Mouse (Mus musculus): ENCODE measurements at regions not wholly inside any gene's neighbourhood (a gene's known extent, or its start where the extent isn't known, plus 50 kb on each side); places are given as distances from the start of the nearest gene placed in this dataset.

- no peak for DNase-seq (ENCODE audit: low read depth, low spot score)
These were observed 348.5 kb upstream of the Npvf start for GRCm38 (mm10) chr6:51002713-51003112.

DNA sequence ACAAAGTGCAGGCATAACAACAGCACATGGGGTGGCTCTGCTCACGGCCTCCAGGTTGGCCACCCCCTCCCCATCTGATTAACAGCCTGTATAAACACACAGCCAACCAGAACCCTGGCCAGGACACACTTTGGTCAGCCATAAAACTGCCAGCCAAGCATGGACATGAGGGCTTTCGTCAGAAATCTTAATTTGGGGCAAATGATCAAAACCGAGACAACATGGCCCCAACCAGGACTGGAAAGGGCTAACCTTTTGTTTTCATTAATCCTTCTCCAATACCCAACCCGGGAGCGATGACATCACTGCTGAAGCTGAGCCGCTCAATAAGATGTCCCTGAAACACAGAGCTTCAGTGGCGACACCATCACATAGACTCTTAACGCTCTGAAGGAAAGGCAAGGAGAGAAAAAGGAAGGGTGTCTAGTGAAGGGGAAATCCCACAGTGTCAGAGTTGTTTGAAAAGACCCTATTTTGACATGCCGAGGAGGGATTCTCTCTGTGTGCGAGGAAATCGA is 351.9 kb upstream of the Npvf start:
- DNase-seq (ENCODE audit: low read depth, low spot score) = no peak

DNA sequence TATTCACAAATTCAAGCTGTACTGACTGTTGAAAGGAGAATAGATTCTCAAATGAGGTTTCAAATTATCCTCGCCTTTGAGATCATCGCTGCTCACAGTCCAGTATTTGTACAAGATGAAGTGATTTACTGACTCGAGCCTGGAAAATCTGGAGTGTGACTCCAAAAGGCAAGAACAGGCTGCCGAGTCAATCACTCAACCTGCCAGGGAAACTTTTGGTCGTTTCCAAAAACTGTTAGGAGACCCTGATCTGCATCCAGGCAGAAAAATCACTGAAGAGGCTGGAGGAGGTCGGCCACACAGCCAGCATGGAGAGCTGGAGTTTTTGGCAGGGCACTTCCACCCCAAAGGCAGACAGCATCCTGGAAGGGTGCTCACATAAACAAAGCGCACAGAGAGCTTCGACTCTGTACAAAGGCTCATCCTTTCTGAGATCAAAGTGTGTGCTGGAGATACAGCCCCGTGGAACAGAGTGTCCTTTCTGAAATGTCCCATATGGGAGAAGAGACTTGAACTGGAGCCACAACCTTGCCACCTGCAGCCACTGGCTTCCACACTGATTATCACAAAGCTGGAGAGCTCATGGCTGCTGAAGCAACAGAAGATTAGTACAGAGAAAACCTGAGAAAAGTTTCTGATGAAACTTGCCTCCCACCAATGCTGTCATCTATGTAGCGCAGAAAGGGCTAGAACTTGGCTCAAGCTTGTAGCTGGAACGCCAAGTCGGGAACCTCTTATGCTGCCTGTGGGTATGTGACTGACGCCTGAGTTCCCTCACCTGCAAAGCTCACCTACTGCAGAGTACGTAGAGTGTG is 355.5 kb upstream of the Npvf start:
- no peak for DNase-seq (ENCODE audit: low read depth, low spot score)

DNA sequence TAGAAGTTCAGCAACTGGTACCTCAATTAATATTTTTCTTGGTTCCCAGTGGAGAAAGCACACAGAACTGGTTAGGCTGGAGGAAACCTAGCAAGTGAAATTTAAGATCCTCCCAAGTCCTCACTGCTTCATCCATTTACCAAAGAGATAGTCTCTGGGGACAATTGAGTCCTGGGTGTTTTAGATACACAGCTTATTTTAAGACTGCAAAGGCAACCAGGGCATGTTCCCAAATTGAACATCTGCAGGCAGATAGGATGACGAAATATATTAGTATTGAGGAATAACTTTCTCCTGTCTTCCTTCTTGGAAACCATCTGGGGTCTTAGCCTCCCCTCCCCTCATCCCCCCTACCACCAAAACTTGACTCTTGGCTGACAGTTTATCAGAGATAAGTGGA is 356.3 kb upstream of the Npvf start:
- no peak for DNase-seq (ENCODE audit: low read depth, low spot score)

DNA sequence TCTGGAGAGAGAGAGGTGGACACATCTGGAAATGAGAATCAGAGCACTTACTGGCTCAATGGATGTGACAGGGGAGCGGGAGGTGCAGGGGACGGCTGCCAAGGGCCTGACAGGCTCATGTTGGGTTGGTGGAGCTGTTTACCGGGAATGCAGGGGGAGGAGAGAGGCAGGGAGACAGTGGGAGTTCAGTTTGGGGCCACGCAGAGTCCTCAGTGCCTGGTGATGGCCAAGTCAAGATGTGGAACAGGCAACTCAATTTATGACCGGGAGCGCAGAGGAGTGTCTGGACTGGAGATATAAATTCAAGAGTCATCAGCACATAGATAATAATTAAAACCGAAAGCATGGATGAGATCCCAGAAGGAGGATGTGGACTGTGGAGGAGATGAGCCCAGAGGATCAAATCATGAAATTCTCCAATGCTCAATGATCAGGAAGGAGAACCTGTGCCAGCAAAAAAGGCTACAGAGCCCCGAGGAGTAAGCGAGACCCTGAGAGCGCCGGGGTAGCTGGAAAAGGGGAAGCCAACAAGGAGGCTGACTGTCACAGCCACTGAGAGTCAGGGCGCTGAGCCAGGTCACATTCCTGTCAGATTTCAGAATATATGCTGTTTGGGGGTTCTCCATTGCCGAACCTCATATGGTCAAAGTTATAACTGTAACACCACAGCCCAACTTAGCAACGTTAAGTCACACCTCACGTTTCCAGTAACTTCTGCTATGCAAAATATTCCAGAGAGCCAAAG is 358.0 kb upstream of the Npvf start:
- DNase-seq (ENCODE audit: low read depth, low spot score) = no peak

GRCm38 (mm10) chr6:51015735-51016134 is 361.5 kb upstream of the Npvf start:
- no peak for DNase-seq (ENCODE audit: low read depth, low spot score)

- no peak for DNase-seq (ENCODE audit: low read depth, low spot score)
These were observed 362.3 kb upstream of the Npvf start for GRCm38 (mm10) chr6:51016441-51017070.

DNA sequence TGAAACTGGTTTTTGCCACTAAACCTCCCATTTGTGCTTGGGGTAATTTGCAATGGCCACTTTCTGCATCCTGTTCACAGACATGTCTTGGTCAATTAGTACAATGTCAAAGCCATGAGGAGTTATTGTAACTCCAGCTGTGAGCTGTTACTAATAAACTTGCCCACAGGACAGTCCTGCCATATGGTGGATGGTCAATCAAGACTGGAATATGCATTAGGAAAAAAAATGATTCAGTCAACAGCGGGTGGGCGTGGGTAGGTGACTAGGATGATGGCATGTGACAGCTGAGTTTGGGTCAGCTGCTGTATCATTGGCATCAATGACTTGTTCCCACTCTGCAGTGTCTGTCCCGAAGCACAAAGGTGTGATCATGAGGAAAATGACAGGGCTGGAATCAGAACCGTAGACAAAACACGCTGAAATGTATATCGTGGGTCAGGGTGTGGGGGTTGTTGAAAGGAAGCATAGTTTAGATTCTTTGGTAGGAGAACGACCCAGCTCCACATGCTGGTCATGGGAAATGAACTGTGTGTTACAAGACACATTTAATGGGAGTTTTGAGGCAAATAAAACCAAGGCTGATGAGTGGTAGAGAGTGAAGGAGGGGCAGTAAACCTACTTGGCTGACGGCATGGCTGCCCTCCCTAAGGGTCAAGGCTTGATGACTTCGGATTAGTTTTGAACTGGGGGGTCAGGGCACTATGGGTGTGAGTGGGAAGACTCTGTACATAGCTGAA is 363.2 kb upstream of the Npvf start:
- no peak for DNase-seq (ENCODE audit: low read depth, low spot score)

DNA sequence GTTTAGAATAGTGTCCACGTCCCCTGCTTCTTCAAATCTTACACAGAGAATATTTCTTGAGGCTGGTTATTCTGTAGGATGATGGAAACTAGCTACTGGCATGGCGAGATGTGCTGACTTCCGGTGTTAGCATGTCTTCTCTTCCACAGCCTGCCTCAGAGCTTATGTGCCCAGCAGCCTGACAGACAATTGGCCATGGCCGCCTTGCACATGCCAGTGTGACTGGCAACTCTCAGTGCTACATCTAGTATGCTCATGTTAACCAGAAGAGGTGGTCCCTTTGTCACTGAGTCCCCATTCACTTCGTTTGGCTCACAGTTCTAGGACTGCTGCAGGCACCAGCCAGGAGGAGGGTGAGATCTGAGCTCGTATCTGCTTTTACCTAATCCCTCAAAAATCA is 367.0 kb upstream of the Npvf start:
- no peak for DNase-seq (ENCODE audit: low read depth, low spot score)

DNA sequence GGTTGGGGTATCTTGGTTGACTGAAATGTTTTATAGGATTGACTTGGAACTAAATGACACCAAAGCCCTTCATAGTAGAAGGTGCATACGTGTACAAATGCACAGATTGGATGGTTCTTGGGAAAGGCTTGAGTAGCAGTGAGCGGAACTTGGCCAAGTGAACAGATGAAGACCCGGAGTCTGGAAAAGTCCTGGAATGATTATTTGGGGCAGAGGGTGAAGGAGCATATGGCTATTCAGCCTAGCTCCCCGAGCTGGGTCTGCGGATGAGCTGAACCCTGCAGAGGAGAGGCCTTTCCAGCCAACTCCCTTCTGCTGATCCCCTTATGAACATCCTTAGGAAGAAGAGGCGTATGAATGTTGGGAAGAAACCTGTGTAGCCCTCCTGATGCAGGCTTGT is 369.1 kb upstream of the Npvf start:
- DNase-seq (ENCODE audit: low read depth, low spot score) = no peak

- DNase-seq (ENCODE audit: low read depth, low spot score) = no peak
These were observed 370.5 kb upstream of the Npvf start for GRCm38 (mm10) chr6:51024756-51025155.

- DNase-seq (ENCODE audit: low read depth, low spot score) = no peak
These were observed 371.2 kb upstream of the Npvf start for GRCm38 (mm10) chr6:51025411-51025810.

DNA sequence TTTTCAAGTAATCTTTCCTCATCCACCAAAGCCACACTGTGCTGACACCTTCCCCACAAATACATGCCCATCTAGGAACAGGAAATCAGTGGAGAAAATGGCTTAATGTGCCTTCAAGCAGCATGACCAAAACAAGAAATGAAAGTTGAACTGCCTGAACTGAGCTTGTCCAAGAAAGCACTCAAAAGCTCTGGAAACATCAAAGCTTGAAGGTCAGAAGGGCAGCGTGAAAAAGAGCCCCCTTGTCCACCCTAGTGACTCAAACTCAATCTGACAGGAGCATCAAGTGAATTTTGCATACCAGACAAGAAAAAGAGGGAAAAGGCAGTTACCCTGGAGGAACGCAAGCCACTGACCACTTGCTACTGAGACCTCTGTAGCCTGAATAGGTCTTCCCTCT is 373.1 kb upstream of the Npvf start:
- DNase-seq (ENCODE audit: low read depth, low spot score) = no peak

DNA sequence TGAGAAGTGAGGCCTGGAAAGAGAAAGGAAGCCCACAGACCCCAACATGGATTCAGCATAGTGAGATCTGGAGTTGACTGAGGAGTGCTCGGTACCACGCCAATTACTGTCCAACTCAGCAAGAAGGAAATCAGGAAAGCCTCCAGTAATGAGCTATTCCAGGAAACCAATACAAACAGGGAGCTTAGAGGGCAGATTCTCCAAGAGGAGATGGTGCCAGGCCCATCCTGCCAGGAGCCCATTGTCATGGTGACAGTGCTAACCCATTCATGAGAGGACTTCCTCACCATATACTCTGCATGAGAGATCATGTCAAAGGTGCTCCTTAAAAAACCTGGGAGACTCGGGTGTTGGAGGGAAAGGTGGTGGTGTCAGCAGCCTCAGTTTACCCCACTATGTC is 375.3 kb upstream of the Npvf start:
- DNase-seq (ENCODE audit: low read depth, low spot score) = no peak

GRCm38 (mm10) chr6:51029953-51030352 is 375.7 kb upstream of the Npvf start:
- no peak for DNase-seq (ENCODE audit: low read depth, low spot score)

DNA sequence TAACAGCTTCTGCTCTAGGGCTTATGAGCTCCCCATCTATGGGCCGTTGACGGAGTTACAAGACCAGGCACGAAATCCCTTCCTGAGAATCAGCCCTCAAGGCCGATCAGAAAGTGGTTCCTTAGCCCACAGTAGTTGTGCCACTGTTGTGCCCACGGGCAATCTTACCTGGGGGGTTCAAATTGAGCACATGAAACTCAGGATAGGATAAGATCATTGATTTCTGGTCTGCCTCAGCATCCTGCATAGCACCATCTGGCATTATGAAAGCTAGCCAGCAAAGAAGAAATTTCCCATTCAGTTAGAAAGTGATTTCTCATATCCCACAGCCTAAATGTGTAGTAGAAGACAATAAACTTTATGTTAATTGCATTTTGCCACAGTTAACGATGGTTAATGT is 379.6 kb upstream of the Npvf start:
- DNase-seq (ENCODE audit: low read depth, low spot score) = no peak

GRCm38 (mm10) chr6:51036074-51036473 is 381.8 kb upstream of the Npvf start:
- no peak for DNase-seq (ENCODE audit: low read depth, low spot score)

DNA sequence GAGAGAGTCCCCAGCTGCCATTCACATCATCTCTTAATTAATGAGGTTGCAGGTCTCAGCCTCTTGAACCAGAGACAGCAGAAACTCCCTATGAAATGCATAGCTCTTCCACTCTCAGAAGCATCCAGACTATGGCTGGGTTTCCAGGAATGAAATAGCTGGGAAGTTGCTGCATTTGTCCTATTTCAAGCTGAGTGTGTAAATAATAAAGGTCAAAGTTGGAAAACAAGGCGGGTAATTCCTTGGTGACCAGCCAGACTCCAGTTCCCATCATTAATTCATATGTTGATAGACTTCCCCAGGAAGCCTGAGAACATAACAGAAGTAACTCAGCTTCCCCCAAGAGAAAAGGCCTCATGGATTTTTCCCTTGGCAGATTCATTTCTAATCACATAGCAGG is 382.3 kb upstream of the Npvf start:
- no peak for DNase-seq (ENCODE audit: low read depth, low spot score)

DNA sequence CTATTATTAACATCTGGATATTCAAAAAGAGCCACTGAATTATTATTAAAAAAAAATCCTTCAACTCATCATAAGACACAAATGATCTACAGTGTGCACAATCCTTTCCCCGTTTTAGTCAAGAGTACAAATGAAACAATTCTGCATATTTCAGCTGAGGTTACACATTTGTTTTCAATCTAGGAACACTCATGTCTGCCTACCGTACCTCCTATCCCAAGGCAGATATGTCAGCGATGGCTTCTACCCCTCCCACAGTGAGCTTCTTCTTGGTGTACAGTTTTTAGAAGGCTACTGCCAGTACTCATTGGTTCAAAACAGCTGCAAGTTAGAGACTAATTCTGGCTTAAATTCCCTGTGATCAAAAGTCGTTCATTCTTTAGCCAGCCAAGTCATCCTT is 382.7 kb upstream of the Npvf start:
- DNase-seq (ENCODE audit: low read depth, low spot score) = no peak

GRCm38 (mm10) chr6:51039486-51040180 is 385.4 kb upstream of the Npvf start:
- DNase-seq (ENCODE audit: low read depth, low spot score) = no peak

DNA sequence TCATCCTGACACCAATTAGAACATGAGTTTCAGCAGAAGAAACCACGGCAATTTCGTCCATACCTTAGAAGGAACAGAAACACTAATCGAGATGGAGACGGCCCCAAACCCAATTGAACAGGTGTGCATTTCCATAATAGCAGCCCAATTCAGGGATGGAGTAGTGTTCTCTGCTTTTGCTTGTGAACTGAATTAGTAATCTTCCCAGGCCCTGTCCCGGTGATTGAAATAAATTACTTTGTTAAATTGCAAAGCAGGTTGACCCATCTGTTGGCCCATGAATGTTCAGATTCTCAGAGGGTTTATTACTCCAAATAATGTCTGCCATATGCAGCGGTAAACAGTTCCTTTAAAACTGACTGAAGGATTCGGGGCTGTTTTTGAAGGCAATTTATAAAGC is 388.5 kb upstream of the Nfe2l3 start:
- no peak for DNase-seq (ENCODE audit: low read depth, low spot score)
